Mouse (Mus musculus): ENCODE measurements around the gene Pcyt1a.

Pcyt1a gene

DNA sequence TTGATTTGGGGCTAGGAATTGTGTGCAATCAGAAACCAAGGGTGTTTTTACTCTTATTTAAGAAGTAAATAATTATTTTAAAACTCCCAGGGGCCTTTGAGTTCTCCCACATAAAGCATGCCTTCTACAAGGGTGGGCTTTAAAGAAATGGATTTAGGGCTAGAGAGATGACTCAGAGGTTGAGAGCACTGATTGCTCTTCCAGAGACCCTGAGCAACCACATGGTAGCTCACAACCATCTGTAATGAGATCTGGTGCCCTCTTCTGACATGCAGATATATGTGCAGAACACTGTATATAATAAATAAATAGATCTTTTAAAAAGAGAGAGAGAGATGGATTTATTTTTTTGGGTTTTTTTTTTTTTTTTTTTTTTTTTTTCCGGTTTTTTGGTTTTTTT, 34.2 kb downstream of the Pcyt1a start:
- in situ Hi-C loops (cut with MboI; ENCODE audit: unreplicated experiment in 2 of 2), result loop anchor here (5.0 to 25.0 kb wide), 3 partner anchors 90 to 353 kb away; no protein-coding TSS in a partner anchor

DNA sequence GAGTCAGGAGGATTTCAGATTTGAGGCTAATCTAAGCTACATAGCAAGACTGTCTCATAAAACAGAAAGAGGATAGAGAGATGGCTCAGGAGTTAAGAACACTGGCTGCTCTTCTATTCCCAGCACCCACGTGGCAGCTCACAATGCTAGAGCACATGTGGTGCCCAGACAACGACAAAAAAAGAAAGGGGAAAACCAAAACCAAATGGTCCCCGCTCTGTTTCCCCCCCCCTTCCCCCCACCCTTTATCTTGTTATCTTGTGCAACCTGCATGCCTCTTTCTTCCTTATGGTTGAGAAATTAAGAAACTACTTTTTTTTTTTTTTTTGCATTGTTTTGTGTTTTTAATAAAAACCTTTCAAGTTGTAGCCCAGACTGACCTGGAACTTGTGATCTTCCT, 37.8 kb downstream of the Pcyt1a start:
- in situ Hi-C loops (cut with MboI; ENCODE audit: unreplicated experiment in 2 of 2), result loop anchor here (10.0 to 25.0 kb wide), 2 partner anchors 94 to 356 kb away; no protein-coding TSS in a partner anchor

GRCm38 (mm10) chr16:32469404-32470105, 38.8 kb downstream of the Pcyt1a start:
- in situ Hi-C loops (cut with MboI; ENCODE audit: unreplicated experiment in 2 of 2), result loop anchor here (10.0 to 25.0 kb wide), 2 partner anchors 95 to 357 kb away; no protein-coding TSS in a partner anchor

GRCm38 (mm10) chr16:32472276-32473015, 41.7 kb downstream of the Pcyt1a start:
- in situ Hi-C loops (cut with MboI; ENCODE audit: unreplicated experiment in 2 of 2), result loop anchor here (25.0 kb wide), 1 partner anchor 360 kb away; no protein-coding TSS in a partner anchor

- in situ Hi-C loops (cut with MboI; ENCODE audit: unreplicated experiment in 2 of 2), result loop anchor here in 1 of 2 experiments (25.0 kb wide), 1 partner anchor 540 kb away; the partner anchor contains the start of genes 0610012G03Rik, Ncbp2 and Pigz
These were observed 46.6 kb downstream of the Pcyt1a start for GRCm38 (mm10) chr16:32477315-32477714.

DNA sequence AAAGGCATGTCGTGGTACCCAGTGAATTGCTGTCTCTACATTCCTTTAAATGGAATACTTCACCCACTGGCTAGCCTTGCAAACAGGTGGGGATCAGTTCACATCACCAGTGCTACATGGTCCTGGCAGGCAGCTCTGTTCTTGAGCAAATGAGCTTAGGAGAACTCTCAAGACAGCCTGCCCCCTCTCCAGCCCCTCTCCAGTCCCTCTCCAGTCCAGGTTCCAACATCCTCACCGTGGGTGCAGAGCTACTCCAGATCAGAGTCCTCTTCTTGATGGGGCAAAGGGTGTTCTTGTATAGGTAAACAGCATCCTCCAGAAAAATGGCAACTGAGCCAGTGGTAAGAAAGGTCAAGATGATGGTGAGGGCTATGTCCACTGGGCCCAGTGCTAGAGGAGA, 48.7 kb downstream of the Pcyt1a start:
- in situ Hi-C loops (cut with MboI; ENCODE audit: unreplicated experiment in 2 of 2), result loop anchor here in 1 of 2 experiments (25.0 kb wide), 1 partner anchor 542 kb away; the partner anchor contains the start of genes 0610012G03Rik, Ncbp2 and Pigz

- in situ Hi-C loops (cut with MboI; ENCODE audit: unreplicated experiment in 2 of 2), result loop anchor here in 1 of 2 experiments (25.0 kb wide), 1 partner anchor 547 kb away; the partner anchor contains the start of genes 0610012G03Rik, Ncbp2 and Pigz
These were observed 53.7 kb downstream of the Pcyt1a start for GRCm38 (mm10) chr16:32484431-32484871.

- in situ Hi-C loops (cut with MboI; ENCODE audit: unreplicated experiment in 2 of 2), result loop anchor here in 1 of 2 experiments (25.0 kb wide), 1 partner anchor 548 kb away; the partner anchor contains the start of genes 0610012G03Rik, Ncbp2 and Pigz
These were observed 54.5 kb downstream of the Pcyt1a start for GRCm38 (mm10) chr16:32485209-32485608.

- in situ Hi-C loops (cut with MboI; ENCODE audit: unreplicated experiment in 2 of 2), result loop anchor here in 1 of 2 experiments (25.0 kb wide), 1 partner anchor 549 kb away; the partner anchor contains the start of genes 0610012G03Rik, Ncbp2 and Pigz
These were observed 55.3 kb downstream of the Pcyt1a start for GRCm38 (mm10) chr16:32486046-32486445.

- in situ Hi-C loops (cut with MboI; ENCODE audit: unreplicated experiment in 2 of 2), result loop anchor here in 1 of 2 experiments (25.0 kb wide), 1 partner anchor 550 kb away; the partner anchor contains the start of genes 0610012G03Rik, Ncbp2 and Pigz
These were observed 56.8 kb downstream of the Pcyt1a start, which contains the start of gene Slc51a for GRCm38 (mm10) chr16:32487234-32488111. Gene Slc51a, minus strand, starts transcription at chr16:32487879.

DNA sequence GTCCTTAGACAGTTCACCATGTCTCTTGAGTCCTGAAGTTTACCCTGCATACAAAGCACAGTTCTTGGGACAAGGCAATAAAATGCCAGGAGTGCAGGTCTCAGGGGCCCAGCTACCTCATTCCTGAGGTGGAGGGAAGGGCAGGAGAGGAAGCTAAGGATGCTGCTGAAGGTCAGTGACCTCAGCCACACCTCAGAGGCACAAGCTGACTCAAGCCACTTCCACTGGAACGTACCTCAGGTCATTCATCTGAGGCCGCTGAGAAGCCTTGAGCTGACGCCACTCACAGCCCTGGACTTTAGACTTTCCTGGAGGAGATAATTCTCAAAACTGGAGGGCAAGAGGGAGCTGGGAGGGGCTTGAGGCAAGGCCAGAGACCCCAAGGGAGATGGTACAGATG, 58.2 kb downstream of the Pcyt1a start:
- in situ Hi-C loops (cut with MboI; ENCODE audit: unreplicated experiment in 2 of 2), result loop anchor here in 1 of 2 experiments (25.0 kb wide), 1 partner anchor 552 kb away; the partner anchor contains the start of genes 0610012G03Rik, Ncbp2 and Pigz

DNA sequence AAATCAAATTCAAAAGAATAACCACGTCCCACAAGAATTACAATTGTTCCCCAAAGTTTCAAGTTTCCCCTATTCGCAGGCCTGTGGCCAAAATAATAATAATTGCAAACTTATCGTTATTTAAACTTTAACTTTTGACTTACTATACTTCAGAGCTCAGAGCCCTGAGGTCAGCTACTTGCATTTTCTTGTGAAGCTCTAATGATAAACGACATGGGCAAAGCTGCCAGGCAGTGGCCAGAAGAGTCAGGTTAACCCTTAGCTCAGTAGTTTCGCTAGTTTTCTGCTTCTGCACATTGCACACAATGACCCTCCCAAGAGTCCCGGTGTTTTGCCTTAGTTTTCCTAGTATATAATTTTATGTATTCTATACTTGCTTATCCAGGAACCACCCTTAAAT, 63.6 kb downstream of the Pcyt1a start:
- in situ Hi-C loops (cut with MboI; ENCODE audit: unreplicated experiment in 2 of 2), result loop anchor here in 1 of 2 experiments (25.0 kb wide), 1 partner anchor 557 kb away; the partner anchor contains the start of genes 0610012G03Rik, Ncbp2 and Pigz

DNA sequence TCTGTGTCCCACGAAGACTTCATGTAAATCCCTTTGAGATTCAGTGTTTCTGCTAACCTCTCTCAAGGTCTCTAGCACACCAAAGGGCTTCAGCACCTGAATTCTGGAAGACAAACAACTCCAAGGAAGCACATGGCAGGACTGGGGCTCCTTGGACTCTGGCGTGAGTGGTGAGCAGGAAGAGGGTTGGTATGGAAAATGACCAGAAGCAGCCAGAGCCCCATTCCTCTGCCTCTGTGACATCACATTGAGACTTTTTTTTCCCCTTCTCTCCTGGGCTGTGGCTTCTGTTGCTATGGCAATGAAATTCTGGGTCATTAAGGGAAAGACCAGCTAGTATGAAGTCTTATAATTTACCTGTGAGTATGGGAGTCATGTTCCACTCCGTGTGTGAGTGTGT, 65.2 kb downstream of the Pcyt1a start, which contains the start of gene Zdhhc19:
Zdhhc19 (plus strand) TSS at position 301 of the 400 bp plus-strand sequence.
- in situ Hi-C loops (cut with MboI; ENCODE audit: unreplicated experiment in 2 of 2), result loop anchor here (5.0 to 25.0 kb wide), 3 partner anchors 229 to 559 kb away; partner anchors contain the start of genes 0610012G03Rik (in 1 of the 2), Ncbp2 (in 1 of the 2) and Pigz (in 1 of the 2)

DNA sequence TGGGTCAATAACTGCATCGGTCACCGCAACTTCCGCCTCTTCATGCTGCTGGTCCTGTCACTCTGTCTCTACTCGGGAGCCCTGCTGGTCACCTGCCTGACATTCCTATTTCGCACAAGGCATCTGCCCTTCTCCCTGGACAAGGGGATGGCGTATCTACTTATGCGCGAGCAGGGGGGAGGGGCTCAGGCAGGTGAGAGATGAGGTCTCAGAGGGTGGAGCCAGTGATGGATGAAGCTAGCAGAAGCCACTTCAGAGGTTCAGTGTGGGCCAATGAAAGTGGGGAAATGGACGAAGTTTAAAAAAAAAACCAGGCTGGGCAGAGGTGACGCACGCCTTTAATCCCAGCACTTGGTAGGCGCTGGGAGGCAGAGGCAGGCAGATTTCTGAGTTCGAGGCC, 68.3 kb downstream of the Pcyt1a start:
- in situ Hi-C loops (cut with MboI; ENCODE audit: unreplicated experiment in 2 of 2), result loop anchor here (5.0 to 25.0 kb wide), 3 partner anchors 232 to 562 kb away; partner anchors contain the start of genes 0610012G03Rik (in 1 of the 2), Ncbp2 (in 1 of the 2) and Pigz (in 1 of the 2)

GRCm38 (mm10) chr16:32499430-32500037, 68.8 kb downstream of the Pcyt1a start:
- in situ Hi-C loops (cut with MboI; ENCODE audit: unreplicated experiment in 2 of 2), result loop anchor here (5.0 to 25.0 kb wide), 5 partner anchors 188 to 562 kb away; partner anchors contain the start of genes 0610012G03Rik (in 1 of the 2), Ncbp2 (in 1 of the 2) and Pigz (in 1 of the 2)

- in situ Hi-C loops (cut with MboI; ENCODE audit: unreplicated experiment in 2 of 2), result loop anchor here in 1 of 2 experiments (5.0 kb wide), 2 partner anchors 186 to 389 kb away; no protein-coding TSS in a partner anchor
These were observed 70.7 kb downstream of the Pcyt1a start for GRCm38 (mm10) chr16:32501459-32501858.

DNA sequence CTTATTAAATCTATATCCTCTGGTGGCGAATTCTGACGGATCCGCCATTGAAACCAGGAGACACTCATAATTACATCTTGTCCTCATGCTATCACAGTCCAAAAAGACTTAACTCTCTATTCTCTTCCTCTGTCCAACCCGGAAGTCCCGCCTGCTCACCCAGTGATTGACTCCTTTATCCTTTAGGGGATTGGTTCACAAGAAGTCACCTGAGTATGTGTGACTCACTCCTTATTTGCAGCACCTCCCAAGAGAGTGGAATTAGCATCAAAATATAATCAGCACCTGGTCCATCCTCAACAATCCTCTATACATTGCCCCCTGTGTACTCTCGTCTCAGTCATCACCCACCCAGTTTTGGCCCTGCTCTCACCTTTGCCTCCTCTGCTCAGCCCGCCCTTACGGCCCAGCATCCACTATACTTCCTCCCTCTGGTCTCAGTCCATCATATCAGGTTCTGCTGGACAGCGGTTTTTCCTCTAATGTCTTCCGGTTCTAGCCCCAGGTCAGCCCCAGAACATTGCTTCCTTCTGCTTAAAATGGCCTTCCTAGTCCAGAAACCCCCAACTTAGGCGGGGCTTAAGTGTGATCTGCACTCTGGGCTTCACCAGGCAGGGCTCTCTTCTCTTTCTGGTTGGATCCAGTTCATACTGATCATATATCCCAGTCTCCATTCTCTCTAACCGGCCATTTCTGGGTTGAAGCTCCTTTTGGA, 72.1 kb downstream of the Pcyt1a start:
- in situ Hi-C loops (cut with MboI; ENCODE audit: unreplicated experiment in 2 of 2), result loop anchor here in 1 of 2 experiments (5.0 kb wide), 2 partner anchors 185 to 390 kb away; no protein-coding TSS in a partner anchor
